Mouse (Mus musculus): ENCODE measurements around the gene Ryr2. TPM values are rescaled to one million over a fixed set of nuclear protein-coding genes. Genes with fewer than 3 reads are reported as not detected.

The Ryr2 gene
- total RNA-seq, 1 experiment: 7.0 TPM

- in situ Hi-C loops (cut with MboI; ENCODE audit: low sequenced_read_pairs in 2 of 2, unreplicated experiment in 2 of 2): no loop called here
- no peak for TF ChIP-seq ZC3H11A (IDR thresholded peaks at IDR 0.05; ENCODE audit: borderline replicate concordance, low read depth, low read length)
- TF ChIP-seq ZNF384 (IDR thresholded peaks at IDR 0.05; ENCODE audit: low read depth, low read length): no peak
- TF ChIP-seq HCFC1 (IDR thresholded peaks at IDR 0.05; ENCODE audit: borderline replicate concordance, insufficient read depth, low read length): no peak
- no peak for TF ChIP-seq CHD2 (IDR thresholded peaks at IDR 0.05; ENCODE audit: low read depth, low read length)
- Histone ChIP-seq H3K4me1 (ENCODE audit: control insufficient read depth in 2 of 2, insufficient read depth in 2 of 2, low read length in 2 of 2, poor library complexity in 1 of 2) (no peaks in the 10 kb centered on the region), H3K27ac (ENCODE audit: insufficient read depth, low read depth, low read length, poor library complexity, severe bottlenecking) (no peak overlapping the region), H3K4me3 (ENCODE audit: insufficient read depth in 1 of 2, low read depth in 1 of 2, low read length in 2 of 2, poor library complexity in 1 of 2, severe bottlenecking in 1 of 2) (no peak overlapping the region), H3K9ac (ENCODE audit: insufficient read depth, low read depth, low read length, poor library complexity, severe bottlenecking) (no peak overlapping the region), H3K36me3 (ENCODE audit: control insufficient read depth, insufficient read depth, low read length, poor library complexity, severe bottlenecking) (no peaks in the 10 kb centered on the region), H3K9me3 (ENCODE audit: control insufficient read depth, insufficient read depth, low read depth, low read length) (no peaks in the 10 kb centered on the region)
- DNase-seq (ENCODE audit: low read depth, low spot score): no peak
Observed at GRCm38 (mm10) chr13:12042891-12043491, 63.8 kb downstream of the Ryr2 start.

GRCm38 (mm10) chr13:12039967-12040366 lies 66.8 kb downstream of the Ryr2 start:
- no peak overlapping the region for H3K27ac ChIP-seq (ENCODE audit: insufficient read depth, low read depth, low read length, poor library complexity, severe bottlenecking)
- DNase-seq (ENCODE audit: low read depth, low spot score): no peak
- no peaks in the 10 kb centered on the region for H3K4me1 ChIP-seq (ENCODE audit: control insufficient read depth in 2 of 2, insufficient read depth in 2 of 2, low read length in 2 of 2, poor library complexity in 1 of 2)
- no peaks in the 10 kb centered on the region for H3K9me3 ChIP-seq (ENCODE audit: control insufficient read depth, insufficient read depth, low read depth, low read length)
- in situ Hi-C loops (cut with MboI; ENCODE audit: low sequenced_read_pairs in 2 of 2, unreplicated experiment in 2 of 2): no loop called here
- no peak overlapping the region for H3K9ac ChIP-seq (ENCODE audit: insufficient read depth, low read depth, low read length, poor library complexity, severe bottlenecking)
- H3K4me3 ChIP-seq (ENCODE audit: insufficient read depth in 1 of 2, low read depth in 1 of 2, low read length in 2 of 2, poor library complexity in 1 of 2, severe bottlenecking in 1 of 2): no peak overlapping the region
- TF ChIP-seq MAFK (IDR thresholded peaks at IDR 0.05; ENCODE audit: insufficient read depth, low read depth, low read length) (no peak), ZC3H11A (IDR thresholded peaks at IDR 0.05; ENCODE audit: borderline replicate concordance, low read depth, low read length) (no peak), HCFC1 (IDR thresholded peaks at IDR 0.05; ENCODE audit: borderline replicate concordance, insufficient read depth, low read length) (no peak), ZNF384 (IDR thresholded peaks at IDR 0.05; ENCODE audit: low read depth, low read length) (no peak), CHD2 (IDR thresholded peaks at IDR 0.05; ENCODE audit: low read depth, low read length) (no peak)
- no peaks in the 10 kb centered on the region for H3K36me3 ChIP-seq (ENCODE audit: control insufficient read depth, insufficient read depth, low read length, poor library complexity, severe bottlenecking)

GRCm38 (mm10) chr13:12038676-12039075 lies 68.1 kb downstream of the Ryr2 start:
- no peak overlapping the region for H3K9ac ChIP-seq (ENCODE audit: insufficient read depth, low read depth, low read length, poor library complexity, severe bottlenecking)
- no peaks in the 10 kb centered on the region for H3K9me3 ChIP-seq (ENCODE audit: control insufficient read depth, insufficient read depth, low read depth, low read length)
- in situ Hi-C loops (cut with MboI; ENCODE audit: low sequenced_read_pairs in 2 of 2, unreplicated experiment in 2 of 2): no loop called here
- H3K27ac ChIP-seq (ENCODE audit: insufficient read depth, low read depth, low read length, poor library complexity, severe bottlenecking): no peak overlapping the region
- DNase-seq (ENCODE audit: low read depth, low spot score): no peak
- TF ChIP-seq ZC3H11A (IDR thresholded peaks at IDR 0.05; ENCODE audit: borderline replicate concordance, low read depth, low read length): no peak
- TF ChIP-seq ZNF384 (IDR thresholded peaks at IDR 0.05; ENCODE audit: low read depth, low read length): no peak
- TF ChIP-seq MAFK (IDR thresholded peaks at IDR 0.05; ENCODE audit: insufficient read depth, low read depth, low read length): no peak
- TF ChIP-seq CHD2 (IDR thresholded peaks at IDR 0.05; ENCODE audit: low read depth, low read length): no peak
- TF ChIP-seq HCFC1 (IDR thresholded peaks at IDR 0.05; ENCODE audit: borderline replicate concordance, insufficient read depth, low read length): no peak
- no peak overlapping the region for H3K4me3 ChIP-seq (ENCODE audit: insufficient read depth in 1 of 2, low read depth in 1 of 2, low read length in 2 of 2, poor library complexity in 1 of 2, severe bottlenecking in 1 of 2)
- H3K4me1 ChIP-seq (ENCODE audit: control insufficient read depth in 2 of 2, insufficient read depth in 2 of 2, low read length in 2 of 2, poor library complexity in 1 of 2): no peaks in the 10 kb centered on the region
- H3K36me3 ChIP-seq (ENCODE audit: control insufficient read depth, insufficient read depth, low read length, poor library complexity, severe bottlenecking): no peaks in the 10 kb centered on the region

GRCm38 (mm10) chr13:12037241-12037640 lies 69.5 kb downstream of the Ryr2 start:
- H3K36me3 ChIP-seq (ENCODE audit: control insufficient read depth, insufficient read depth, low read length, poor library complexity, severe bottlenecking): no peaks in the 10 kb centered on the region
- H3K9me3 ChIP-seq (ENCODE audit: control insufficient read depth, insufficient read depth, low read depth, low read length): no peaks in the 10 kb centered on the region
- DNase-seq (ENCODE audit: low read depth, low spot score): no peak
- TF ChIP-seq HCFC1 (IDR thresholded peaks at IDR 0.05; ENCODE audit: borderline replicate concordance, insufficient read depth, low read length) (no peak), ZNF384 (IDR thresholded peaks at IDR 0.05; ENCODE audit: low read depth, low read length) (no peak), ZC3H11A (IDR thresholded peaks at IDR 0.05; ENCODE audit: borderline replicate concordance, low read depth, low read length) (no peak), CHD2 (IDR thresholded peaks at IDR 0.05; ENCODE audit: low read depth, low read length) (no peak), MAFK (IDR thresholded peaks at IDR 0.05; ENCODE audit: insufficient read depth, low read depth, low read length) (no peak)
- H3K9ac ChIP-seq (ENCODE audit: insufficient read depth, low read depth, low read length, poor library complexity, severe bottlenecking): no peak overlapping the region
- no peaks in the 10 kb centered on the region for H3K4me1 ChIP-seq (ENCODE audit: control insufficient read depth in 2 of 2, insufficient read depth in 2 of 2, low read length in 2 of 2, poor library complexity in 1 of 2)
- no peak overlapping the region for H3K4me3 ChIP-seq (ENCODE audit: insufficient read depth in 1 of 2, low read depth in 1 of 2, low read length in 2 of 2, poor library complexity in 1 of 2, severe bottlenecking in 1 of 2)
- H3K27ac ChIP-seq (ENCODE audit: insufficient read depth, low read depth, low read length, poor library complexity, severe bottlenecking): no peak overlapping the region
- in situ Hi-C loops (cut with MboI; ENCODE audit: low sequenced_read_pairs in 2 of 2, unreplicated experiment in 2 of 2): no loop called here

GRCm38 (mm10) chr13:12036834-12037233 lies 69.9 kb downstream of the Ryr2 start:
- in situ Hi-C loops (cut with MboI; ENCODE audit: low sequenced_read_pairs in 2 of 2, unreplicated experiment in 2 of 2): no loop called here
- Histone ChIP-seq H3K9ac (ENCODE audit: insufficient read depth, low read depth, low read length, poor library complexity, severe bottlenecking) (no peak overlapping the region), H3K27ac (ENCODE audit: insufficient read depth, low read depth, low read length, poor library complexity, severe bottlenecking) (no peak overlapping the region), H3K4me3 (ENCODE audit: insufficient read depth in 1 of 2, low read depth in 1 of 2, low read length in 2 of 2, poor library complexity in 1 of 2, severe bottlenecking in 1 of 2) (no peak overlapping the region), H3K36me3 (ENCODE audit: control insufficient read depth, insufficient read depth, low read length, poor library complexity, severe bottlenecking) (no peaks in the 10 kb centered on the region), H3K9me3 (ENCODE audit: control insufficient read depth, insufficient read depth, low read depth, low read length) (no peaks in the 10 kb centered on the region), H3K4me1 (ENCODE audit: control insufficient read depth in 2 of 2, insufficient read depth in 2 of 2, low read length in 2 of 2, poor library complexity in 1 of 2) (no peaks in the 10 kb centered on the region)
- TF ChIP-seq MAFK (IDR thresholded peaks at IDR 0.05; ENCODE audit: insufficient read depth, low read depth, low read length): no peak
- TF ChIP-seq ZNF384 (IDR thresholded peaks at IDR 0.05; ENCODE audit: low read depth, low read length): no peak
- TF ChIP-seq HCFC1 (IDR thresholded peaks at IDR 0.05; ENCODE audit: borderline replicate concordance, insufficient read depth, low read length): no peak
- TF ChIP-seq ZC3H11A (IDR thresholded peaks at IDR 0.05; ENCODE audit: borderline replicate concordance, low read depth, low read length): no peak
- no peak for TF ChIP-seq CHD2 (IDR thresholded peaks at IDR 0.05; ENCODE audit: low read depth, low read length)
- DNase-seq (ENCODE audit: low read depth, low spot score): no peak
